Mouse (Mus musculus) forebrain, embryonic 12.5 days (tissue): ENCODE measurements around the gene Ubap2l. TPM values are rescaled to one million over a fixed set of nuclear protein-coding genes. Genes with fewer than 3 reads are reported as not detected.

ENCODE experiments used
- ATAC-seq: fragments of 200-750 bp; cut with Nextera tagmentation; 2 replicates; pipeline ENCODE4 v1.8.0; 2017; ENCODE audit warnings: moderate TSS enrichment; ENCODE audit not compliant: low FRiP score
- H3K27ac ChIP-seq: fragments of 300-500 bp; sonication (generic); 2 replicates; pipeline ENCODE4 v1.5.1; 2016; ENCODE audit warnings: mild to moderate bottlenecking
- H3K27me3 ChIP-seq: fragments of 300-500 bp; sonication (generic); 2 replicates; pipeline ENCODE4 v1.6.1; 2016; ENCODE audit warnings: mild to moderate bottlenecking
- H3K36me3 ChIP-seq: fragments of 300-500 bp; sonication (generic); replicated peaks from 2 replicates; pipeline ENCODE4 v1.6.1; 2016; ENCODE audit warnings: mild to moderate bottlenecking
- H3K4me1 ChIP-seq: fragments of 300-500 bp; sonication (generic); 2 replicates; pipeline ENCODE4 v1.6.1; 2016
- H3K4me2 ChIP-seq: fragments of 300-500 bp; sonication (generic); 2 replicates; pipeline ENCODE4 v1.6.1; 2016; ENCODE audit warnings: mild to moderate bottlenecking, moderate library complexity
- H3K4me3 ChIP-seq: fragments of 300-500 bp; sonication (generic); replicated peaks from 2 replicates; pipeline ENCODE4 v1.5.1; 2016; ENCODE audit warnings: mild to moderate bottlenecking
- H3K9ac ChIP-seq: fragments of 300-500 bp; sonication (generic); 2 replicates; pipeline ENCODE4 v1.6.1; 2016; ENCODE audit warnings: mild to moderate bottlenecking
- H3K9me3 ChIP-seq: fragments of 300-500 bp; sonication (generic); 2 replicates; pipeline ENCODE4 v1.6.1; 2016
- WGBS: fragments of 180-500 bp; shearing (Covaris S2); methylation state at CpG from one replicate; pipeline ENCODE4 v1.1.7; 2016; 5-methylcytosine and 5-hydroxymethylcytosine counted together
- polyA plus RNA-seq: library from polyadenylated mRNA; unstranded; fragments of >200 nt; fragmentation: Nextera tagmentation; extraction: Ambion mirVana; gene quantifications from 2 replicates; pipeline ENCODE4 v1.2.1, GENCODE M21; 2016

Gene Ubap2l
- 205 and 225 TPM in 2 replicates for polyA plus RNA-seq

GRCm38 (mm10) chr3:90052351-90053241 is at the start of gene Ubap2l:
Ubap2l (minus strand) TSS chr3:90052628.
- under 1% methylated on average over 76 of the region's 81 CpGs for WGBS

GRCm38 (mm10) chr3:90101673-90102072 is 49.2 kb upstream of the Ubap2l start:
- peaks cover 41% of the 10 kb centered on the region for H3K36me3 ChIP-seq
- 91% methylated on average over 2 of the region's 2 CpGs for WGBS
- no peak for ATAC-seq
- H3K4me1 ChIP-seq: no peaks in the 10 kb centered on the region
- no peak overlapping the region for H3K4me2 ChIP-seq
- H3K9me3 ChIP-seq: no peaks in the 10 kb centered on the region
- H3K27ac ChIP-seq: no peak overlapping the region
- no peaks in the 10 kb centered on the region for H3K27me3 ChIP-seq
- no peak overlapping the region for H3K4me3 ChIP-seq
- H3K9ac ChIP-seq: no peak overlapping the region

More at GRCm38 (mm10) chr3:90052351-90053241, at the start of gene Ubap2l:
- Histone ChIP-seq H3K9me3 (no peaks in the 10 kb centered on the region), H3K27ac (peak within 1 kb of the TSS; percentile 94), H3K4me1 (peaks cover 32% of the 10 kb centered on the region), H3K4me3 (peak within 1 kb of the TSS; percentile 77), H3K27me3 (no peaks in the 10 kb centered on the region), H3K36me3 (peaks cover 27% of the 10 kb centered on the region), H3K9ac (peak within 1 kb of the TSS; percentile 96), H3K4me2 (peak within 1 kb of the TSS; percentile 67)
- peak; percentile 96 for ATAC-seq

- 93% methylated on average over 3 of the region's 3 CpGs for WGBS
- Histone ChIP-seq H3K4me1 (no peaks in the 10 kb centered on the region), H3K27ac (no peak overlapping the region), H3K9ac (no peak overlapping the region), H3K4me2 (no peak overlapping the region), H3K36me3 (peaks cover 44% of the 10 kb centered on the region), H3K9me3 (no peaks in the 10 kb centered on the region), H3K4me3 (no peak overlapping the region), H3K27me3 (no peaks in the 10 kb centered on the region)
- no peak for ATAC-seq
These were observed 48.6 kb upstream of the Ubap2l start for GRCm38 (mm10) chr3:90101010-90101409.

- 87% methylated on average over 5 of the region's 5 CpGs for WGBS
- ATAC-seq: no peak
- Histone ChIP-seq H3K9ac (no peak overlapping the region), H3K27me3 (no peaks in the 10 kb centered on the region), H3K9me3 (no peaks in the 10 kb centered on the region), H3K36me3 (peaks cover 66% of the 10 kb centered on the region), H3K4me2 (no peak overlapping the region), H3K27ac (no peak overlapping the region), H3K4me1 (no peaks in the 10 kb centered on the region), H3K4me3 (no peak overlapping the region)
These were observed 45.5 kb upstream of the Ubap2l start for GRCm38 (mm10) chr3:90097928-90098327.

- no peaks in the 10 kb centered on the region for H3K9me3 ChIP-seq
- ATAC-seq: no peak
- H3K4me1 ChIP-seq: no peaks in the 10 kb centered on the region
- no peak overlapping the region for H3K4me3 ChIP-seq
- H3K27ac ChIP-seq: no peak overlapping the region
- H3K9ac ChIP-seq: no peak overlapping the region
- no peaks in the 10 kb centered on the region for H3K27me3 ChIP-seq
- H3K4me2 ChIP-seq: no peak overlapping the region
- peaks cover 85% of the 10 kb centered on the region for H3K36me3 ChIP-seq
- 89% methylated on average over 3 of the region's 3 CpGs for WGBS
These were observed 42.0 kb upstream of the Ubap2l start for GRCm38 (mm10) chr3:90094453-90094852.

- Histone ChIP-seq H3K4me3 (no peak overlapping the region), H3K36me3 (peaks cover 89% of the 10 kb centered on the region), H3K9me3 (no peaks in the 10 kb centered on the region), H3K4me1 (no peaks in the 10 kb centered on the region), H3K27ac (no peak overlapping the region), H3K4me2 (no peak overlapping the region), H3K27me3 (no peaks in the 10 kb centered on the region), H3K9ac (no peak overlapping the region)
- 93% methylated on average over 6 of the region's 6 CpGs for WGBS
- no peak for ATAC-seq
These were observed 38.5 kb upstream of the Ubap2l start for GRCm38 (mm10) chr3:90090892-90091291.

GRCm38 (mm10) chr3:90088617-90089016 is 36.2 kb upstream of the Ubap2l start:
- Histone ChIP-seq H3K9ac (no peak overlapping the region), H3K9me3 (no peaks in the 10 kb centered on the region), H3K36me3 (peaks cover 77% of the 10 kb centered on the region), H3K4me2 (no peak overlapping the region), H3K4me1 (peaks cover 10% of the 10 kb centered on the region), H3K27ac (no peak overlapping the region), H3K27me3 (no peaks in the 10 kb centered on the region), H3K4me3 (no peak overlapping the region)
- 100% methylated on average over 2 of the region's 2 CpGs for WGBS
- no peak for ATAC-seq

GRCm38 (mm10) chr3:90086068-90086467 is 33.6 kb upstream of the Ubap2l start:
- peaks cover 35% of the 10 kb centered on the region for H3K4me1 ChIP-seq
- no peak overlapping the region for H3K4me3 ChIP-seq
- 91% methylated on average over 5 of the region's 5 CpGs for WGBS
- no peak overlapping the region for H3K9ac ChIP-seq
- no peak overlapping the region for H3K27ac ChIP-seq
- H3K4me2 ChIP-seq: no peak overlapping the region
- ATAC-seq: no peak
- no peaks in the 10 kb centered on the region for H3K9me3 ChIP-seq
- no peaks in the 10 kb centered on the region for H3K27me3 ChIP-seq
- peaks cover 52% of the 10 kb centered on the region for H3K36me3 ChIP-seq

- 90% methylated on average over 6 of the region's 6 CpGs for WGBS
These were observed 32.9 kb upstream of the Ubap2l start for GRCm38 (mm10) chr3:90085281-90085680.

GRCm38 (mm10) chr3:90084790-90085189 is 32.4 kb upstream of the Ubap2l start:
- Histone ChIP-seq H3K9ac (no peak overlapping the region), H3K9me3 (no peaks in the 10 kb centered on the region), H3K27me3 (no peaks in the 10 kb centered on the region), H3K4me3 (no peak overlapping the region), H3K4me1 (peaks cover 44% of the 10 kb centered on the region), H3K36me3 (peaks cover 39% of the 10 kb centered on the region), H3K4me2 (no peak overlapping the region), H3K27ac (no peak overlapping the region)
- no peak for ATAC-seq
- 86% methylated on average over 4 of the region's 4 CpGs for WGBS

More at GRCm38 (mm10) chr3:90085281-90085680, 32.9 kb upstream of the Ubap2l start:
- H3K36me3 ChIP-seq: peaks cover 44% of the 10 kb centered on the region
- H3K9me3 ChIP-seq: no peaks in the 10 kb centered on the region
- no peaks in the 10 kb centered on the region for H3K27me3 ChIP-seq
- H3K4me3 ChIP-seq: no peak overlapping the region
- no peak overlapping the region for H3K9ac ChIP-seq
- no peak overlapping the region for H3K27ac ChIP-seq
- H3K4me2 ChIP-seq: no peak overlapping the region
- ATAC-seq: no peak
- peaks cover 42% of the 10 kb centered on the region for H3K4me1 ChIP-seq

- H3K9ac ChIP-seq: peak overlapping the region; percentile 1; the same call in 1 of the 2 replicates
- H3K27me3 ChIP-seq: no peaks in the 10 kb centered on the region
- no peak for ATAC-seq
- H3K4me1 ChIP-seq: peaks cover 47% of the 10 kb centered on the region
- H3K9me3 ChIP-seq: no peaks in the 10 kb centered on the region
- H3K36me3 ChIP-seq: peaks cover 29% of the 10 kb centered on the region
- H3K27ac ChIP-seq: peak overlapping the region; percentile 51
- 65% methylated on average over 3 of the region's 3 CpGs for WGBS
- no peak overlapping the region for H3K4me3 ChIP-seq
- peak overlapping the region; percentile 17 for H3K4me2 ChIP-seq
These were observed 31.4 kb upstream of the Ubap2l start for GRCm38 (mm10) chr3:90083698-90084324.

GRCm38 (mm10) chr3:90083034-90083433 is 30.6 kb upstream of the Ubap2l start:
- H3K9ac ChIP-seq: peak overlapping the region; percentile 1; the same call in 1 of the 2 replicates
- H3K27me3 ChIP-seq: no peaks in the 10 kb centered on the region
- no peak overlapping the region for H3K4me3 ChIP-seq
- ATAC-seq: no peak
- WGBS: 73% methylated on average over 5 of the region's 5 CpGs
- no peaks in the 10 kb centered on the region for H3K9me3 ChIP-seq
- no peak overlapping the region; the same call in 1 of the 2 replicates for H3K27ac ChIP-seq
- H3K4me2 ChIP-seq: peak overlapping the region; percentile 17
- H3K4me1 ChIP-seq: peaks cover 50% of the 10 kb centered on the region
- H3K36me3 ChIP-seq: peaks cover 22% of the 10 kb centered on the region
